Mouse (Mus musculus) lung, embryonic 14.5 days (tissue): ENCODE measurements at regions not wholly inside any gene's neighbourhood (a gene's known extent, or its start where the extent isn't known, plus 50 kb on each side); places are given as distances from the start of the nearest gene placed in this dataset.
A peak's percentile ranks its signal among the peaks of the same experiment; 100 is the strongest.

ENCODE experiments used
- ATAC-seq: fragments of 200-750 bp; cut with Nextera tagmentation; 2 replicates; pipeline ENCODE4 v1.8.0; 2017; ENCODE audit warnings: mild to moderate bottlenecking, moderate TSS enrichment, moderate library complexity; ENCODE audit not compliant: insufficient read depth
- DNase-seq: peaks from one replicate; pipeline ENCODE4 v3.0.0-alpha.2; 2015
- H3K27ac ChIP-seq: fragments of 300-500 bp; sonication (generic); 2 replicates; pipeline ENCODE4 v1.5.1; 2014; ENCODE audit warnings: low read depth, mild to moderate bottlenecking, moderate library complexity
- H3K27me3 ChIP-seq: fragments of 300-500 bp; sonication (generic); 2 replicates; pipeline ENCODE4 v1.6.1; 2014; ENCODE audit warnings: low read length, control low read depth; ENCODE audit not compliant: insufficient read depth
- H3K36me3 ChIP-seq: fragments of 300-500 bp; sonication (generic); 2 replicates; pipeline ENCODE4 v1.6.1; 2014; ENCODE audit warnings: control low read depth; ENCODE audit not compliant: insufficient read depth
- H3K4me1 ChIP-seq: fragments of 300-500 bp; sonication (generic); 2 replicates; pipeline ENCODE4 v1.6.1; 2014; ENCODE audit warnings: antibody characterized with exemption, control low read depth; ENCODE audit not compliant: insufficient read depth
- H3K4me2 ChIP-seq: fragments of 300-500 bp; sonication (generic); 2 replicates; pipeline ENCODE4 v1.6.1; 2014; ENCODE audit warnings: mild to moderate bottlenecking
- H3K4me3 ChIP-seq: fragments of 300-500 bp; sonication (generic); 2 replicates; pipeline ENCODE4 v1.5.1; 2014; ENCODE audit warnings: low read depth, low read length
- H3K9ac ChIP-seq: fragments of 300-500 bp; sonication (generic); 2 replicates; pipeline ENCODE4 v1.6.1; 2014
- H3K9me3 ChIP-seq: fragments of 300-500 bp; sonication (generic); 2 replicates; pipeline ENCODE4 v1.6.1; 2016; ENCODE audit warnings: low read depth, low read length, control low read depth
- CTCF ChIP-seq: IDR thresholded peaks from 2 replicates; pipeline ENCODE4 v1.5.1; 2016; ENCODE audit warnings: antibody characterized with exemption, low read depth
- WGBS: fragments of 180-500 bp; shearing (Covaris S2); extraction: QIAGEN DNeasy Blood & Tissue Kit; methylation state at CpG from one replicate; pipeline ENCODE4 v1.1.7; 2014; 5-methylcytosine and 5-hydroxymethylcytosine counted together

DNA sequence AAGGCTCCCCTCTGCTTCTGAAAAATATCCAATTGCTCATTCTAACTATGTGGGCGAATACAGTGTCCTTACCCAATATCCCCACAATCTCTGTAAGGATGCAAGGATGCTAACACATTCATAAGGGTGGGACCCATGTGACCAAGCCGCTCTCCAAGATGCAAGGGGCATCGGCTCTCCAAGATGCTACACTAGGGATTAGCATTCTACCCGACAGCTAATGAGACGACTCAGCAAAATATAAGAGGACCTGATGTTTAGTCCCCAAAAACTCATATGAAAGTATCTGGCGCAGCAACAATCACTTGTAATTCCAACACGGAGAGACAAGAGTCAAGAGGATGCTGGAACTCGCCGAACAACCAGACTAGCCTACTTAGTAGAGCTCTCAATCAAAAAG, 299.6 kb upstream of the Jmjd1c start:
- DNase-seq (no peak), ATAC-seq (no peak)
- Histone ChIP-seq H3K27me3 (no peaks in the 10 kb centered on the region), H3K4me2 (no peak overlapping the region), H3K4me1 (no peaks in the 10 kb centered on the region), H3K27ac (no peak overlapping the region), H3K4me3 (no peak overlapping the region), H3K9ac (no peak overlapping the region), H3K9me3 (no peaks in the 10 kb centered on the region), H3K36me3 (no peaks in the 10 kb centered on the region)
- 81% methylated on average over 9 of the region's 9 CpGs for WGBS
- no peak for TF ChIP-seq CTCF

DNA sequence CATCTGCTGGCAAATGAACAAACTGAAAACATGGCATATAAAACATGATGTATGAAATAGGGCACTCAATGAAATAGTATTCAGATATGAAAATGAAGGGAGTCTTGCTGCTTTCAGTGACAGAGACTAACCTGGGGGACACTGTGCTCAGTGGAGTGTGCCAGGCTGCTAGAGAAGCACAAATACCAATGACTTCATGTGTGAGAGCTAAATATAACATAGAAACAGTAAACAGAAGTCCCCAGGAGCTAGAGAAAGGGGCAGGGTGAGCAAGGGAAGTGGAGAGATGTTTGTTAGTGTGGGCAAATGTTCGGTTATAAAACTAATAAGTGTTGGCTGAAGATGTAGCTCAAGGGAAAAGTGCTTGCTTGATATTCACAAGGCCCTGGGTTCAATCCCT, 293.2 kb upstream of the Jmjd1c start:
- Histone ChIP-seq H3K9ac (no peak overlapping the region), H3K27me3 (no peaks in the 10 kb centered on the region), H3K27ac (no peak overlapping the region), H3K36me3 (no peaks in the 10 kb centered on the region), H3K4me2 (no peak overlapping the region), H3K4me3 (no peak overlapping the region), H3K4me1 (no peaks in the 10 kb centered on the region), H3K9me3 (no peaks in the 10 kb centered on the region)
- DNase-seq, result no peak
- no peak for TF ChIP-seq CTCF
- WGBS, result 72% methylated on average over 1 of the region's 1 CpGs
- ATAC-seq, result no peak

- H3K4me3 ChIP-seq, result no peak overlapping the region
- ATAC-seq, result peak; percentile 77; the same call in 1 of the 2 replicates
- H3K36me3 ChIP-seq, result no peaks in the 10 kb centered on the region
- no peaks in the 10 kb centered on the region for H3K4me1 ChIP-seq
- H3K4me2 ChIP-seq, result no peak overlapping the region
- no peaks in the 10 kb centered on the region for H3K27me3 ChIP-seq
- peak; percentile 87 for DNase-seq
- H3K9ac ChIP-seq, result no peak overlapping the region
- WGBS, result 42% methylated on average over 16 of the region's 16 CpGs
- peak; percentile 81 for TF ChIP-seq CTCF
- no peak overlapping the region for H3K27ac ChIP-seq
- H3K9me3 ChIP-seq, result no peaks in the 10 kb centered on the region
Measured at GRCm38 (mm10) chr10:66807261-66807968, 288.5 kb upstream of the Jmjd1c start.

- WGBS, result 75% methylated on average over 11 of the region's 11 CpGs
- DNase-seq (no peak), ATAC-seq (no peak)
- no peak overlapping the region for H3K27ac ChIP-seq
- no peaks in the 10 kb centered on the region for H3K9me3 ChIP-seq
- H3K4me3 ChIP-seq, result no peak overlapping the region
- TF ChIP-seq CTCF, result no peak
- no peaks in the 10 kb centered on the region for H3K27me3 ChIP-seq
- no peaks in the 10 kb centered on the region for H3K36me3 ChIP-seq
- H3K9ac ChIP-seq, result no peak overlapping the region
- no peak overlapping the region for H3K4me2 ChIP-seq
- H3K4me1 ChIP-seq, result no peaks in the 10 kb centered on the region
Measured at GRCm38 (mm10) chr10:66812515-66813260, 283.2 kb upstream of the Jmjd1c start.

GRCm38 (mm10) chr10:66813850-66814564, 281.9 kb upstream of the Jmjd1c start:
- Histone ChIP-seq H3K36me3 (no peaks in the 10 kb centered on the region), H3K27ac (peak overlapping the region; percentile 14; the same call in 1 of the 2 replicates), H3K4me3 (no peak overlapping the region), H3K9ac (no peak overlapping the region), H3K4me1 (no peaks in the 10 kb centered on the region; the same call in 1 of the 2 replicates), H3K4me2 (peak overlapping the region; percentile 46; the same call in 1 of the 2 replicates), H3K9me3 (no peaks in the 10 kb centered on the region), H3K27me3 (no peaks in the 10 kb centered on the region)
- peak; percentile 43; the same call in 1 of the 2 replicates for TF ChIP-seq CTCF
- peak; percentile 80 for ATAC-seq
- peak; percentile 19 for DNase-seq
- WGBS, result 8% methylated on average over 15 of the region's 15 CpGs

DNA sequence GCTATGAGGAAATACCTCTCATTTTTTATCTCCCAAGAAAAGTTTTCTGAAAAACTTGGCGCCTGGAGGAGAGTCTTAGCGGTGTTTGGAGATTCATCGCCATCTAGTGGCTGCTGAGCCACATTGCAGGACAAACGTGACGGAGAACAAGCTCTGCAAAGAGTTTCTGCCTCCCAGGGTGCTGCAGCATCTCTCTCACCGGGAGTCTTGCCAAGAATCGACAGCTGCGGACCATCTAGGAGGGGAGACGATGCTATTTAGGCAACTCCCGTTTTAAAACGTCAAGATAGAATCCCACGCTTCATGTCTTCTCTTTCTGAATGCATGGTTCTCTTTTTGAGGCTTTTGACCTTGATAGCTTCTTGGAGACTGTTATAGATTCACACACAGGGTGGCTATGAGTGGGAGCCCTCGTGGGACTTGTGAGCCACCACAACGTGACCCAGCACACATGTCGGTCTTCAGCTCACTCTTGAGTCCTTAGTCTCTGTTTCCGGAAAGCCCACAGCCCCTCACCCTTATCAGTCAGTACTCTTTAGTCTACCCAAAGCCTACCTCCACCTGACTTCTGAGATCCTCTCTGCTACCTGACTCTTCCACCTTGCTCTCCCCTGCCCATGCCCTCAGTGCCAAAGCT, 281.2 kb upstream of the Jmjd1c start:
- DNase-seq (peak; percentile 99), ATAC-seq (peak; percentile 90)
- WGBS, result 8% methylated on average over 16 of the region's 16 CpGs
- Histone ChIP-seq H3K4me2 (peak overlapping the region; percentile 46; the same call in 1 of the 2 replicates), H3K27ac (peak overlapping the region; percentile 14; the same call in 1 of the 2 replicates), H3K4me3 (no peak overlapping the region), H3K36me3 (no peaks in the 10 kb centered on the region), H3K9ac (no peak overlapping the region), H3K9me3 (no peaks in the 10 kb centered on the region), H3K27me3 (no peaks in the 10 kb centered on the region), H3K4me1 (no peaks in the 10 kb centered on the region; the same call in 1 of the 2 replicates)
- TF ChIP-seq CTCF, result peak; percentile 85
